Mouse (Mus musculus) hindbrain, embryonic 15.5 days (tissue): ENCODE results near the gene Cdrt4. TPM values are rescaled to one million over a fixed set of nuclear protein-coding genes. Genes with fewer than 3 reads are reported as not detected.

Experiments used
- ATAC-seq: fragments of 200-750 bp; cut with Nextera tagmentation; 2 replicates; pipeline ENCODE4 v1.8.0; 2017; ENCODE audit warnings: low read depth, moderate number of reproducible peaks, moderate TSS enrichment; ENCODE audit not compliant: low FRiP score
- H3K27ac ChIP-seq: fragments of 300-500 bp; sonication (generic); replicated peaks from 2 replicates; pipeline ENCODE4 v1.5.1; 2015; ENCODE audit warnings: mild to moderate bottlenecking, inconsistent platforms
- H3K27me3 ChIP-seq: fragments of 300-500 bp; sonication (generic); 2 replicates; pipeline ENCODE4 v1.6.1; 2015; ENCODE audit warnings: control low read depth, inconsistent platforms
- H3K36me3 ChIP-seq: fragments of 300-500 bp; sonication (generic); 2 replicates; pipeline ENCODE4 v1.6.1; 2015; ENCODE audit warnings: control low read depth, inconsistent platforms
- H3K4me1 ChIP-seq: fragments of 300-500 bp; sonication (generic); replicated peaks from 2 replicates; pipeline ENCODE4 v1.6.1; 2015; ENCODE audit warnings: control low read depth, inconsistent platforms
- H3K4me2 ChIP-seq: fragments of 300-500 bp; sonication (generic); 2 replicates; pipeline ENCODE4 v1.6.1; 2015; ENCODE audit warnings: moderate library complexity, mild to moderate bottlenecking, inconsistent platforms
- H3K4me3 ChIP-seq: fragments of 300-500 bp; sonication (generic); 2 replicates; pipeline ENCODE4 v1.5.1; 2015; ENCODE audit warnings: mild to moderate bottlenecking, inconsistent platforms
- H3K9ac ChIP-seq: fragments of 300-500 bp; sonication (generic); 2 replicates; pipeline ENCODE4 v1.6.1; 2015; ENCODE audit warnings: inconsistent platforms
- H3K9me3 ChIP-seq: fragments of 300-500 bp; sonication (generic); 2 replicates; pipeline ENCODE4 v1.6.1; 2016; ENCODE audit warnings: control low read depth, inconsistent platforms
- WGBS: fragments of 180-500 bp; shearing (Covaris S2); methylation state at CpG from one replicate; pipeline ENCODE4 v1.1.7; 2015; 5-methylcytosine and 5-hydroxymethylcytosine counted together
- polyA plus RNA-seq: library from polyadenylated mRNA; unstranded; fragments of >200 nt; fragmentation: Nextera tagmentation; extraction: Ambion mirVana; gene quantifications from 2 replicates; pipeline ENCODE4 v1.2.1, GENCODE M21; 2015

Cdrt4 gene
- polyA plus RNA-seq, 1 experiment from 2014 or later = not detected

DNA sequence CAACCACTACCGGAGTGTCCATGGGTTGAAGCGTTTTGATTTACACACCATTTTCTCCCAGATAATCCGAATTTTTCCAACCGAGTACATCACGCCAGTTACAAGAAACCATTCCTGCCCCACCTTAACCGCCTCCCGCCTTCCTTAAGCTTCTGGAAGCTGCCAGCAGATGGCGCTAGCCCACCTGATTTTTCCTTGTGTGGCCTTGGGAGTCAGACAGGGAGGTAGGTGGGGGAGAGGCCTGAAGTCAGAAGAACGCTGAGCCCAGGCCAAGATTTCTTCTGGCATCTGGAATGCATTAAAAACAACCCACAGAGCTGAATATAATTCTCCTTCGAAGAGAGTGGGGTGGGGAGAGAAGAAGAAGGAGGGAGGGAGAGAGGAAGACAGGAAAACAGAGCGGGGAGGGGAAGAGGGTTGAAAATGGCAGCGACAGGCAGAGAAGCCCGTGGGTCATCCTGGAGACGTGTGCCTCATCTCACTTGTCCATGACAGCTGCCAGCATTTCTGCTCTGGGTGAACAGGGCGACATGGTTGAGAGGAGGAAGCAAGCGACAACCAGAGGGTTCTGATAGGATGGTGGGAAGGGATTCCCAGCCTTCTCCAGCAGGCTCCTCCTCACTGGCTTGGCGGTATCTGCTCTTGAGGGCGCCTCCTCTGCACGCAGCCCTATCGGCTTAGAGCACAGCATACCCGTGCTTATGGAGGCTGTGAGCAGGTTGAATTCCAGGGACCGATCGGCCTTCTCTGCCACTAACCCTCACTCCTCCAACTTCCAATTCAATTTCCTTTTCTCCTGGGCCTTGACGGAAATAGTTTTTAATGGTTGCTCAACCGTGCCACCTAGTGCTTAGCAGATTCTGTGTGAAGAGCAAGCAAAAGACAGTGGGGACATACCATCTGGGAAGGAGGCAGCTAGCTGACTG, 29.7 kb upstream of the Cdrt4 start:
- WGBS = 27% methylated on average over 25 of the region's 25 CpGs
- Histone ChIP-seq H3K4me3 (peak overlapping the region; percentile 33), H3K27me3 (no peaks in the 10 kb centered on the region), H3K4me2 (peak overlapping the region; percentile 48), H3K36me3 (no peaks in the 10 kb centered on the region), H3K27ac (peak overlapping the region; percentile 40), H3K9ac (0 out of 2 replicates have a peak overlapping the region, but pooled peaks have one; percentile 3), H3K4me1 (peaks cover 14% of the 10 kb centered on the region), H3K9me3 (no peaks in the 10 kb centered on the region)
- ATAC-seq = peak; percentile 95

DNA sequence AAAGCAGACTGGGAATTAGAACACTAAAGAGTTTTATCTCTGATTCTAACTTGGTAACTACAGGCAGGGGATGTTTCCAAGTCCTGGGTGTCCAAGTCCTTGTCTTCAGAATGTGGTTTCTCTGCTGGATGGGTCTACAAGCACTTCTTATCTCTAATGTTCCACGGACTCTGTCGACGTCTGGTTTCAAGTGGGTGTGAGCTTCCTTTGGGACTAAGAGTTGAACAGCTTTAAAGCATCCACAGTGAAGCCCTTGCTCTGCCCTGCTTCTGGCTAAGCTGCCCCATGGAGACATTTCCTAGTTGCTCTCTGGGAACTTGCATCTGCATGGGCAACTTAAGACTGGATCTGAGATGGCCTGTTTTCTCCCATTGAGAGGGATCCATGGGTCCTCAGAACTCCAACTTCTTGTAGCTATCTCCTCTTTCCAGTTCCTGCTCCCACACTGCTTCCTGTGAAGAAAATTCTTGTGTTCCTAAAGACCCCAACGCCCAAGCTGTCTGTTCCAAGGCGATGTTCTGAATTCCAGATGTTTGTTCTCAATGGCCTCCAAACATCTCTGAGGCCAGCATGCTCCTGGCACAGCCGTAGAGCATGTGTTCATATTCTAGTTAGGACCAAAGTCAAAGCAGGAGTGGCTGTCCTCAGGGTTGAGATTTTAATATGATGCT, 26.8 kb upstream of the Cdrt4 start:
- H3K4me1 ChIP-seq = peaks cover 14% of the 10 kb centered on the region
- no peak overlapping the region for H3K4me3 ChIP-seq
- H3K27me3 ChIP-seq = no peaks in the 10 kb centered on the region
- H3K27ac ChIP-seq = no peak overlapping the region
- H3K9me3 ChIP-seq = no peaks in the 10 kb centered on the region
- ATAC-seq = no peak
- H3K36me3 ChIP-seq = no peaks in the 10 kb centered on the region
- H3K4me2 ChIP-seq = no peak overlapping the region
- H3K9ac ChIP-seq = no peak overlapping the region
- WGBS = 86% methylated on average over 6 of the region's 6 CpGs

DNA sequence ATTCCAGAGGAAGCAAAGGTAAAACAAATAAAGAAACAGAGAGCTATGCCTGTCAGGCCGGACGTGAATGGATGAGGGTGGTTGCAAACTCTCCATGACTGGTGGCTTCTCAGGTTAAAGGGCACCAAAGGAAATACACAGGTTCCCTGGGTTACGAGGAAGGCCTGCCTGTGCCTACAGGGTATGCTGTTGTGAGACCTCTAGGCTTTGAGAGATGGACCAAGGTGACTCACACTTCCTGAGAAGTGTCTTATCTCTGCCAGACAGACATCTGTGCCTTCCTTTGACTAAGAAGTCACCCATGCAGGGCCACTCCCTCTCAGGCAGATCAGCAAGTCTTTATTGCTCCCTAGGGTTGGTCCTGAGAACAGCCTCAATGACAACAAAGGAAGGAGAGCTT, 21.2 kb upstream of the Cdrt4 start:
- H3K36me3 ChIP-seq = no peaks in the 10 kb centered on the region
- H3K9me3 ChIP-seq = no peaks in the 10 kb centered on the region
- WGBS = 77% methylated on average over 3 of the region's 3 CpGs
- H3K27ac ChIP-seq = no peak overlapping the region
- no peak for ATAC-seq
- H3K4me3 ChIP-seq = no peak overlapping the region
- no peak overlapping the region for H3K4me2 ChIP-seq
- no peaks in the 10 kb centered on the region for H3K27me3 ChIP-seq
- H3K4me1 ChIP-seq = no peaks in the 10 kb centered on the region
- no peak overlapping the region for H3K9ac ChIP-seq

DNA sequence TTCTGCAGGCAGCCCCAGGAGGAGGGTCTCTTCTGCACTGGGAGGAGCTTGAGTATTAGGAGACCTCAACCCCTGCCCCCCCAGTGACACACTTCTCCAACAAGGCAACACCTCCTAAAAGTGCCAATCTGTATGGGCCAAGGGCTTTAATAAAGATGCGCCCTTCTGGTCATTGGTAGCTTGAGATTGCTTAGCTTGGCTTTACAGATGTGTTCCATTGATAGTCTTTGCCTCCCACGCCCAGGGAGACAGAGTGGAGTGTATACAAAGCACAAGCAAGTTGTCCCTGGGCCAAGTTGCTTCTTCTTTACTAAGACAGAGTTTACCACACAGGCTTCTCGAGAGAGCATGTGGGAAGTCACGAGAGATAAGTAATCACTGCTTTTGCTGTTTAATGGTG, 20.4 kb upstream of the Cdrt4 start:
- H3K9ac ChIP-seq = no peak overlapping the region
- H3K27ac ChIP-seq = no peak overlapping the region
- H3K27me3 ChIP-seq = no peaks in the 10 kb centered on the region
- H3K36me3 ChIP-seq = no peaks in the 10 kb centered on the region
- no peak overlapping the region for H3K4me2 ChIP-seq
- H3K9me3 ChIP-seq = no peaks in the 10 kb centered on the region
- ATAC-seq = no peak
- WGBS = 85% methylated on average over 4 of the region's 4 CpGs
- no peak overlapping the region for H3K4me3 ChIP-seq
- H3K4me1 ChIP-seq = no peaks in the 10 kb centered on the region

- no peaks in the 10 kb centered on the region for H3K9me3 ChIP-seq
- no peak overlapping the region for H3K27ac ChIP-seq
- WGBS = 90% methylated on average over 5 of the region's 5 CpGs
- no peaks in the 10 kb centered on the region for H3K27me3 ChIP-seq
- H3K9ac ChIP-seq = no peak overlapping the region
- H3K4me3 ChIP-seq = no peak overlapping the region
- ATAC-seq = no peak
- no peaks in the 10 kb centered on the region for H3K4me1 ChIP-seq
- H3K4me2 ChIP-seq = no peak overlapping the region
- no peaks in the 10 kb centered on the region for H3K36me3 ChIP-seq
These were observed 19.9 kb upstream of the Cdrt4 start for GRCm38 (mm10) chr11:62931141-62931540.

DNA sequence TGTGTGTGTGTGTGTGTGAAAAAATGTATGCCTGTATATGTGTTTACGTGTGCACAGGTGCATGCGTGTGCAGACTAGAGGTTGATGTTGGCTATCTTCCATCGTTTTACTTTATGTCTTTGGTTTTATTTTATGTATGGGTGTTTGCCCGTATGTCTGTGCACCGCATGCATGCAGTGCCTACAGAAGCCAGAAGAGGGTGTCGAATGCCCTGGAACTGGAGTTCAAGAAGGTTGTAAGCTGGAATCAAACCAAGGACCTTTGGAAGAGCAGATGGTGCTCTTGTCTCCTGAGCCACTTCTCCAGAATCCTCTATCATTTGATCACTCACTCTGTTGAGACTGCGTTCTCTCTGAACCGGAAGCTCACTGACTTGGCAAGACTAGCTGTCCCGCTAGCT, 17.9 kb upstream of the Cdrt4 start:
- H3K9ac ChIP-seq = no peak overlapping the region
- no peaks in the 10 kb centered on the region for H3K36me3 ChIP-seq
- H3K27me3 ChIP-seq = no peaks in the 10 kb centered on the region
- H3K4me3 ChIP-seq = no peak overlapping the region
- H3K27ac ChIP-seq = no peak overlapping the region
- H3K4me2 ChIP-seq = no peak overlapping the region
- H3K4me1 ChIP-seq = no peaks in the 10 kb centered on the region
- no peak for ATAC-seq
- no peaks in the 10 kb centered on the region for H3K9me3 ChIP-seq
- 91% methylated on average over 9 of the region's 9 CpGs for WGBS

DNA sequence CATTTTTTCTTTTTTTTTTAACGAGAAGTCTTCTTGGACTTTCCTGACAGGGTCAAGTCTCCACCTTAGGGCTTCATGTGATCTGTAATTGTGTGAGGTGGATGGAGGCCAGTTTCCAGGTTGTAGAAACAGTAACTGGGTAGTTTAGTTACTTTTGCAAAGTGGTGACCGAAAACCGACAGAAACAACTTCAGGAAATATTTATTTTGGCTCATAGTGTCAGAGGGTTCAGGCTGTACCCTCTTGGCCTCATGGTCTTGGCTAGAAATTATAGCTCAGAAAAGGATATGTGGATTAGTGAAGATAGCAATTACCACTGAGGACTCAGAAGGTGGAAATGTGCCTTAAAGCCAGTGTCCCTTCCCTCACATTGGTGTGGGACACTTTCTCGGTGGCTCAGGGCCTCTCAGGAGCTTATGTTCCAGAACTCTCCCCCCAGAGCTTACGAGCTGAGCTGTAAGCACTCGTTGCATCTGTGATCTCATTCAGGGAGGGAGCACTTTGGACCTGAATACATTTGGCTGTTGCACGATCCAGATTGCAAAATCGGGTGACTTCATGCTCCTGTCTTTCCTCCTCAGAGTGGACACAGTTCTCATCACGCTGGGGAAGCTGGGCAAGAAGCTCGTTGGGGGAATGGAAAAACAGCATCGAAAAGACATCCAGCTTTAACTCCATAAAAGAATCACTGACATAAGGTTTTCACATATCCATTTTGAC, 16.0 kb upstream of the Cdrt4 start:
- 88% methylated on average over 11 of the region's 11 CpGs for WGBS

GRCm38 (mm10) chr11:62937986-62938385, 13.0 kb upstream of the Cdrt4 start:
- H3K9me3 ChIP-seq = no peaks in the 10 kb centered on the region
- no peak overlapping the region for H3K4me3 ChIP-seq
- no peaks in the 10 kb centered on the region for H3K27me3 ChIP-seq
- no peaks in the 10 kb centered on the region for H3K36me3 ChIP-seq
- H3K4me2 ChIP-seq = no peak overlapping the region
- no peak overlapping the region for H3K9ac ChIP-seq
- no peaks in the 10 kb centered on the region for H3K4me1 ChIP-seq
- 85% methylated on average over 6 of the region's 6 CpGs for WGBS
- no peak overlapping the region for H3K27ac ChIP-seq
- no peak for ATAC-seq

More for the DNA sequence above, 16.0 kb upstream of the Cdrt4 start:
- no peak overlapping the region for H3K4me3 ChIP-seq
- no peak overlapping the region for H3K9ac ChIP-seq
- H3K36me3 ChIP-seq = no peaks in the 10 kb centered on the region
- no peaks in the 10 kb centered on the region for H3K27me3 ChIP-seq
- H3K27ac ChIP-seq = no peak overlapping the region
- ATAC-seq = no peak
- H3K4me2 ChIP-seq = no peak overlapping the region
- H3K9me3 ChIP-seq = no peaks in the 10 kb centered on the region
- no peaks in the 10 kb centered on the region for H3K4me1 ChIP-seq

DNA sequence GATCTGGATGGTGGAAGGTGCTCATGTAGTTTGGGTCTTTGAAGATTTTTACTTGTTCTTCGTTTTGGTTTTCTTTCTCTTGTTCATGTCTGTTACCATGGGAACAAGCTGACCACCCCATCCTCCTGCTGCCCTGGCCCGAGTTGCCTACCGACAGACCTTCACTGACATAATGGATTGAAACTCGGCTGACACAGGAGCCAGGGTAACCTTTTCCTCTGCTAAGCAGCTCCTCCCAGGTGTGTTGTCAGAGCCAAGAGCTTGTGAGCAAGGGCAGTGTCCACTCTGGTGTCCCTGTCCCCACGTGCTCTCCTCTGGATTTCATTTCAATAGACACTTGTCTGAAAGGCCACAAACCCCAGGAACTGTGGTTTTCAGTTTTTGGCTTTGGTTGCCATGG, 12.1 kb upstream of the Cdrt4 start:
- H3K9ac ChIP-seq = no peak overlapping the region
- 54% methylated on average over 5 of the region's 5 CpGs for WGBS
- no peaks in the 10 kb centered on the region for H3K27me3 ChIP-seq
- no peaks in the 10 kb centered on the region for H3K9me3 ChIP-seq
- no peaks in the 10 kb centered on the region for H3K4me1 ChIP-seq
- no peak overlapping the region for H3K4me3 ChIP-seq
- ATAC-seq = no peak
- no peak overlapping the region for H3K4me2 ChIP-seq
- H3K27ac ChIP-seq = no peak overlapping the region
- H3K36me3 ChIP-seq = no peaks in the 10 kb centered on the region

DNA sequence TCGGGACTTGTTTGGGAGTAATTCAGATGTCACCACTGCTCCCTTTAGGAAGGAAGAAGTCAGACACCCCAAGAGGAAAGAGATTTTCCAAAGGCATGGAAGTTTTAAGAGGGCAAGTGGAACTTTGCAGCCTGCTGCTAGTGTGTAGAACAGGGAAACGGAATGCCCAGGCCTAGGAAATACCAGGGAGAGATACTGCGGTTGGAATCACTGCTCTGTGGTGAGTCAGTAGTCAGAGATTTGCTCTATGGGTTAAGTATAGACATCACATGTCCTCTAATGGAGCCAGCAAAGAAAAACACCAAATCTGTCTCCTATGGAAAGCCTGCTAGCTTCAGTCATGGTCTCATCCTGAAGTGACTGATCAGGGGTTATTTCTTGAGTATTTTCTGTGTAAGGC, 10.8 kb upstream of the Cdrt4 start:
- WGBS = 89% methylated on average over 3 of the region's 3 CpGs
- no peak for ATAC-seq

GRCm38 (mm10) chr11:62943538-62943937, 7.5 kb upstream of the Cdrt4 start:
- 77% methylated on average over 6 of the region's 6 CpGs for WGBS
- no peaks in the 10 kb centered on the region for H3K9me3 ChIP-seq
- no peak overlapping the region for H3K27ac ChIP-seq
- no peak for ATAC-seq
- H3K27me3 ChIP-seq = no peaks in the 10 kb centered on the region
- H3K4me1 ChIP-seq = no peaks in the 10 kb centered on the region
- H3K4me2 ChIP-seq = no peak overlapping the region
- no peak overlapping the region for H3K9ac ChIP-seq
- H3K36me3 ChIP-seq = no peaks in the 10 kb centered on the region
- H3K4me3 ChIP-seq = no peak overlapping the region

More for the DNA sequence above, 10.8 kb upstream of the Cdrt4 start:
- H3K27me3 ChIP-seq = no peaks in the 10 kb centered on the region
- no peaks in the 10 kb centered on the region for H3K9me3 ChIP-seq
- H3K4me2 ChIP-seq = no peak overlapping the region
- no peak overlapping the region for H3K9ac ChIP-seq
- H3K36me3 ChIP-seq = no peaks in the 10 kb centered on the region
- no peak overlapping the region for H3K27ac ChIP-seq
- H3K4me3 ChIP-seq = no peak overlapping the region
- no peaks in the 10 kb centered on the region for H3K4me1 ChIP-seq

- no peak overlapping the region for H3K27ac ChIP-seq
- H3K36me3 ChIP-seq = no peaks in the 10 kb centered on the region
- no peaks in the 10 kb centered on the region for H3K9me3 ChIP-seq
- no peaks in the 10 kb centered on the region for H3K4me1 ChIP-seq
- 65% methylated on average over 4 of the region's 4 CpGs for WGBS
- no peak overlapping the region for H3K4me3 ChIP-seq
- no peak overlapping the region for H3K4me2 ChIP-seq
- H3K27me3 ChIP-seq = no peaks in the 10 kb centered on the region
- ATAC-seq = no peak
- H3K9ac ChIP-seq = no peak overlapping the region
These were observed 5.5 kb upstream of the Cdrt4 start for GRCm38 (mm10) chr11:62945514-62945913.
